Mouse (Mus musculus): ENCODE measurements at regions not wholly inside any gene's neighbourhood (a gene's known extent, or its start where the extent isn't known, plus 50 kb on each side); places are given as distances from the start of the nearest gene placed in this dataset.

GRCm38 (mm10) chr2:17183696-17184095 lies 547.6 kb downstream of the Nebl start:
- TF ChIP-seq CTCF (conservative IDR thresholded peaks at IDR 0.05; ENCODE audit: low read length) (no peak), NANOG (IDR thresholded peaks at IDR 0.05; ENCODE audit: borderline replicate concordance, low read length) (no peak), POU5F1 (IDR thresholded peaks at IDR 0.05; ENCODE audit: borderline replicate concordance, low read length) (no peak)

All from E14TG2a.4 (cell line).